Mouse (Mus musculus): ENCODE results near the gene Arhgef19. TPM values are rescaled to one million over a fixed set of nuclear protein-coding genes. Genes with fewer than 3 reads are reported as not detected.

Gene Arhgef19
- total and polyA plus RNA-seq, 3 experiments = 0.78 TPM; not detected in 2

GRCm38 (mm10) chr4:141287518-141288004 lies 48.3 kb downstream of the Arhgef19 start (continued):
- TF ChIP-seq E2F4 (IDR thresholded peaks at IDR 0.05; ENCODE audit: borderline replicate concordance, low read depth, low read length) = no peak

DNA sequence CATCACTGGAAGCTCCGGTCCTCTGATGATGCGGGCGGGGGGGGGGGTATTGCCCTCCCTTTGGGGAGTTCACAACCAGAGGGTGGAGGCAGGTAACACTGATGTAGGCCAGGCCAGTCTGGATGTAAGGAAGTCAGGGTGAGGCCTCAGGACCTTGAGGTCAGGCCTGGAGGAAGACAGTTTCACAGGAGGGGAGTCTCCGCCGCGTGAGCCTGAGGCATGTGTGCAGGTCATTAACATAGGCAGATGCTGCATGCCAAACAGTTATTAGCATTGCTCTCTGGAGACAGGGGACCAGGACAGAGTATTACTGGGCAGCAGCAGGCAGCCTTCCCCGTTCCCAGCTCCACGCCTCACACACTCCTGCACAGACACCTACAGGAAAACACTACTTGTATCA lies 48.9 kb downstream of the Arhgef19 start:
- no peaks in the 10 kb centered on the region for H3K79me2 ChIP-seq (ENCODE audit: control insufficient read depth, insufficient read depth, low read length, poor library complexity)
- H3K9ac ChIP-seq (ENCODE audit: control insufficient read depth, low read depth, low read length, poor library complexity, severe bottlenecking) = no peak overlapping the region
- no peaks in the 10 kb centered on the region for H3K36me3 ChIP-seq (ENCODE audit: control insufficient read depth in 1 of 2, insufficient read depth in 2 of 2, low read length in 2 of 2)
- no peak overlapping the region for H3K27ac ChIP-seq (ENCODE audit: control insufficient read depth, low read depth, low read length)
- TF ChIP-seq MYC (IDR thresholded peaks at IDR 0.05; ENCODE audit: low read depth, low read length) = no peak
- no peak for TF ChIP-seq SMC3 (IDR thresholded peaks at IDR 0.05; ENCODE audit: low read depth, low read length)
- no peak for TF ChIP-seq ZC3H11A (IDR thresholded peaks at IDR 0.05; ENCODE audit: low read depth, low read length)
- TF ChIP-seq ELF1 (IDR thresholded peaks at IDR 0.05; ENCODE audit: low read depth, low read length) = no peak
- no peak for TF ChIP-seq ETS1 (IDR thresholded peaks at IDR 0.05; ENCODE audit: low read depth, low read length)
- no peak for TF ChIP-seq TCF12 (IDR thresholded peaks at IDR 0.05; ENCODE audit: low read depth, low read length)
- TF ChIP-seq UBTF (IDR thresholded peaks at IDR 0.05; ENCODE audit: borderline replicate concordance, insufficient read depth, low read depth, low read length) = no peak
- no peak for TF ChIP-seq MAFK (IDR thresholded peaks at IDR 0.05; ENCODE audit: borderline replicate concordance, low read depth, low read length)
- TF ChIP-seq POLR2A (IDR thresholded peaks at IDR 0.05; ENCODE audit: control insufficient read depth in 1 of 2, insufficient read depth in 1 of 2, low read depth in 1 of 2, low read length in 2 of 2, poor library complexity in 1 of 2) = no peak
- no peak for TF ChIP-seq MEF2A (IDR thresholded peaks at IDR 0.05; ENCODE audit: extremely low read depth, insufficient replicate concordance, low read depth, low read length, poor library complexity, severe bottlenecking)
- TF ChIP-seq RCOR1 (IDR thresholded peaks at IDR 0.05; ENCODE audit: low read depth, low read length) = no peak
- no peak for TF ChIP-seq MAX (IDR thresholded peaks at IDR 0.05; ENCODE audit: low read length)
- TF ChIP-seq GABPA (IDR thresholded peaks at IDR 0.05; ENCODE audit: low read depth, low read length) = no peak
- TF ChIP-seq MAZ (IDR thresholded peaks at IDR 0.05; ENCODE audit: low read depth, low read length) = no peak
- no peak for TF ChIP-seq JUND (IDR thresholded peaks at IDR 0.05; ENCODE audit: low read depth, low read length)
- TF ChIP-seq NELFE (IDR thresholded peaks at IDR 0.05; ENCODE audit: low read depth, low read length) = no peak
- no peak for TF ChIP-seq POLR2AphosphoS2 (IDR thresholded peaks at IDR 0.05; ENCODE audit: low read length)
- TF ChIP-seq ZKSCAN1 (IDR thresholded peaks at IDR 0.05; ENCODE audit: low read depth, low read length) = no peak
- 0 out of 4 replicates have a peak, but pooled peaks cover 0 to 2% of the 10 kb centered on the region in 2 experiments for H3K4me1 ChIP-seq (ENCODE audit: control insufficient read depth in 1 of 2, insufficient read depth in 2 of 2, low read length in 2 of 2)
- no peak for DNase-seq (ENCODE audit: low read depth, low spot score)
- H3K9me3 ChIP-seq (replicated peaks; ENCODE audit: insufficient read depth, low read length) = no peaks in the 10 kb centered on the region
- H3K27me3 ChIP-seq (ENCODE audit: control insufficient read depth in 1 of 2, insufficient read depth in 2 of 2, low read length in 2 of 2) = peaks cover 0 to 1% of the 10 kb centered on the region in 2 experiments; a peak in 2 of 4 replicates
- H3K4me3 ChIP-seq (ENCODE audit: control insufficient read depth in 1 of 2, insufficient read depth in 1 of 2, low read depth in 2 of 2, low read length in 2 of 2) = no peak overlapping the region
